8 mouse cellular contexts compared by ENCODE assay signal in the genomic region with DNA sequence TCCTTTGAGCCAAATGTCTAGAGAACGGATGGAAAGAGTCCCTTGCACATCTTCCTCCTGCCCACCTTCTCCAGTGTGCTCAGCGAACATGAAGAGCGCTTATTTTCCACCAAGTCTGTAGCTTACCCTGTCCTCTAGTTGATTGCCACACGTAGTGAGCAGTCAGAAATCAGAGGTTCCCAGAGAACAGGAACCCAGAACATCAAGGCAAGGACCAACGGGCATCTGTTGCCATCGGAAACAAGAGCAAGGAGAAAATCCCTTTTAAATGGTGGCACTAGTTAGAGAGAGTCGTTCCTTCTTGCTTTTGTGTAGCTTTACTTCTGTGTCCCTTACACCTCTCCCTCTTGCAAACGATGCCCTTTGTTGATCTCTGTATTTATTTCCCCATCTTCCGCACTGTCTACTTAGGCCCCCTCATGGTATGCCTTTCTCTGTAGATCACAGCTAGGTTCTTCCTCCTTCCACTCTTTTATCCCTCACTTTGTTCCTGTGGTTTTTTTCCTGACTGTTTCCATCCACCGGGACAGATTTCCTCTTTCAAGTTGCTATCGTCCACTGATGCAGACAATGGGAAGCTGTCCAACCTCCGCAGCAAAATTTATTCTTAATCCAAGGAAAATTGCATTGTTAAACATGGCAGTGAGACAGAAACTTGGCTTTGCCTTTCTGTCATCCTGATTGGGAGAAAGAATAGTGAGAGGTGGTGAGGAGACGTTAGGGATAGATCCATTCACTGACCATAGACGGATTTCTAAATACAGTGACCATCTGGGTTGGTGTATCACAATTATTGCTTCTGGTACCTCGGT. TPM values are rescaled to one million over a fixed set of nuclear protein-coding genes. Genes with fewer than 3 reads are reported as not detected.
DNase-seq lines count a peak whose midpoint lies in the region; ATAC-seq lines count a peak whose summit lies in the region.

No protein-coding gene starts in this region.

- DNase-seq in heart, adult 8-10 months (ENCODE audit: low spot score): no peak
- DNase-seq in embryonic facial prominence, embryonic 10.5 days (ENCODE audit: low spot score): no peak
- peak; percentile 59 for DNase-seq in induced T-regulatory cell, adult 2 months (ENCODE audit: low read depth)
- DNase-seq in naive thymus-derived CD4-positive, alpha-beta T cell, adult 2 months (ENCODE audit: low read depth): peak; percentile 48
- no peak for DNase-seq in MN1 (ENCODE audit: low spot score)
- no peak for DNase-seq in spleen, postnatal 10 days (ENCODE audit: low spot score in 2 of 2)
- DNase-seq in gastrocnemius, postnatal 25 days: no peak

- peaks cover 19% of the 10 kb centered on the region for H3K36me3 ChIP-seq in heart, embryonic 14.5 days (ENCODE audit: control insufficient read depth, insufficient read depth, low read length)
- peaks cover 25% of the 10 kb centered on the region for H3K36me3 ChIP-seq in embryonic facial prominence, embryonic 10.5 days (replicated peaks)

- H3K9ac ChIP-seq in heart, embryonic 14.5 days (ENCODE audit: low read length): peak overlapping the region; percentile 73; the same call in 1 of the 2 replicates

- H3K4me3 ChIP-seq in heart, embryonic 14.5 days (ENCODE audit: control insufficient read depth in 1 of 2, insufficient read depth in 1 of 2, low read depth in 1 of 2, low read length in 2 of 2): peak overlapping the region; percentile 65 to 70; a peak in 3 of 4 replicates
- peak overlapping the region; percentile 94 for H3K4me3 ChIP-seq in embryonic facial prominence, embryonic 10.5 days

- peak overlapping the region in 1 of 2 experiments; percentile 25; a peak in 1 of 4 replicates for H3K27ac ChIP-seq in heart, embryonic 14.5 days (replicated peaks in 1 of 2; ENCODE audit: control insufficient read depth in 1 of 2, insufficient read depth in 1 of 2, low read depth in 2 of 2, low read length in 2 of 2)
- peak overlapping the region; percentile 99 for H3K27ac ChIP-seq in embryonic facial prominence, embryonic 10.5 days (replicated peaks)

- peaks cover 14 to 38% of the 10 kb centered on the region in 2 experiments for H3K4me1 ChIP-seq in heart, embryonic 14.5 days (ENCODE audit: control insufficient read depth in 2 of 2, insufficient read depth in 2 of 2, low read length in 2 of 2)
- peaks cover 45% of the 10 kb centered on the region for H3K4me1 ChIP-seq in embryonic facial prominence, embryonic 10.5 days

- H3K4me2 ChIP-seq in heart, embryonic 14.5 days (ENCODE audit: low read length): peak overlapping the region; percentile 95

- 51% methylated on average over 15 of the region's 15 CpGs for WGBS in heart, embryonic 14.5 days
- 57% methylated on average over 15 of the region's 15 CpGs for WGBS in embryonic facial prominence, embryonic 10.5 days

- no peaks in the 10 kb centered on the region for H3K27me3 ChIP-seq in heart, embryonic 14.5 days (ENCODE audit: control insufficient read depth, insufficient read depth, low read length)
- H3K27me3 ChIP-seq in embryonic facial prominence, embryonic 10.5 days (replicated peaks; ENCODE audit: low read depth, poor library complexity, severe bottlenecking): no peaks in the 10 kb centered on the region; the same call in 1 of the 2 replicates

- no peak for ATAC-seq in heart, embryonic 14.5 days (ENCODE audit: insufficient number of reproducible peaks, insufficient read depth, low FRiP score, low read depth)

- no peaks in the 10 kb centered on the region for H3K9me3 ChIP-seq in heart, embryonic 14.5 days (ENCODE audit: control insufficient read depth, low read length)
- H3K9me3 ChIP-seq in embryonic facial prominence, embryonic 10.5 days: no peaks in the 10 kb centered on the region

RNA-seq across cellular contexts. Expression of a gene that starts 1.4 kb away (rescaled TPM):
- 430 and 441 TPM in 2 replicates for polyA plus RNA-seq in heart, embryonic 14.5 days (2014; fragmentation: Nextera tagmentation; extraction: Ambion mirVana)
- total RNA-seq in heart, adult 8-10 months (2022): 100 to 1,000 TPM; 145 to 154 (median 150) TPM
- polyA plus RNA-seq in embryonic facial prominence, embryonic 10.5 days (2016; fragmentation: Nextera tagmentation; extraction: Ambion mirVana): 634 and 654 TPM in 2 replicates
- total RNA-seq in gastrocnemius, postnatal 25 days (2021): 100 to 1,000 TPM; 128 TPM

RNA-seq across cellular contexts. Expression of a gene that starts 1.5 kb away (rescaled TPM):
- 12.5 and 14.5 TPM in 2 replicates for polyA plus RNA-seq in heart, embryonic 14.5 days (2014; fragmentation: Nextera tagmentation; extraction: Ambion mirVana)
- total RNA-seq in heart, adult 8-10 months (2022): 1 to 10 TPM; 4.6 to 6.3 (median 5.3) TPM
- polyA plus RNA-seq in embryonic facial prominence, embryonic 10.5 days (2016; fragmentation: Nextera tagmentation; extraction: Ambion mirVana): 23.2 and 24.1 TPM in 2 replicates
- 1 to 10 TPM; 2.4 to 3.3 TPM for total RNA-seq in gastrocnemius, postnatal 25 days (2021)

RNA-seq across cellular contexts. Expression of a gene that starts 16.2 kb away (rescaled TPM):
- polyA plus RNA-seq in heart, embryonic 14.5 days (2014; fragmentation: Nextera tagmentation; extraction: Ambion mirVana): 52.6 and 63.2 TPM in 2 replicates
- 100 to 1,000 TPM; 133 to 158 (median 141) TPM for total RNA-seq in heart, adult 8-10 months (2022)
- 18.2 and 20.0 TPM in 2 replicates for polyA plus RNA-seq in embryonic facial prominence, embryonic 10.5 days (2016; fragmentation: Nextera tagmentation; extraction: Ambion mirVana)
- 100 to 1,000 TPM; 109 to 113 TPM for total RNA-seq in gastrocnemius, postnatal 25 days (2021)

RNA-seq across cellular contexts. Expression of a gene that starts 38.6 kb away (rescaled TPM):
- polyA plus RNA-seq in heart, embryonic 14.5 days (2014; fragmentation: Nextera tagmentation; extraction: Ambion mirVana): 3.2 and 3.3 TPM in 2 replicates
- total RNA-seq in heart, adult 8-10 months (2022): 10 to 100 TPM; 68.8 to 84.0 (median 69.8) TPM
- polyA plus RNA-seq in embryonic facial prominence, embryonic 10.5 days (2016; fragmentation: Nextera tagmentation; extraction: Ambion mirVana): 2.1 and 2.2 TPM in 2 replicates
- total RNA-seq in gastrocnemius, postnatal 25 days (2021): 10 to 100 TPM; 33.0 to 40.5 TPM

RNA-seq across cellular contexts. Expression of a gene that starts 42.7 kb away (rescaled TPM):
- polyA plus RNA-seq in heart, embryonic 14.5 days (2014; fragmentation: Nextera tagmentation; extraction: Ambion mirVana): 0.80 and 1.1 TPM in 2 replicates
- total RNA-seq in heart, adult 8-10 months (2022): 10 to 100 TPM; 21.9 to 26.6 (median 25.6) TPM
- polyA plus RNA-seq in embryonic facial prominence, embryonic 10.5 days (2016; fragmentation: Nextera tagmentation; extraction: Ambion mirVana): 1.9 and 2.1 TPM in 2 replicates
- 10 to 100 TPM; 38.9 to 45.0 TPM for total RNA-seq in gastrocnemius, postnatal 25 days (2021)

Comparison
In these comparisons a context has a peak if more than half of its experiments do, and no peak if none do; other contexts are left out.
1. DNase-seq: peak in induced T-regulatory cell, adult 2 months (single experiment) and naive thymus-derived CD4-positive, alpha-beta T cell, adult 2 months (single experiment); none in heart, adult 8-10 months (single experiment), embryonic facial prominence, embryonic 10.5 days (single experiment), MN1 (single experiment), spleen, postnatal 10 days (0 of 2) and gastrocnemius, postnatal 25 days (single experiment).